Mouse (Mus musculus) liver, postnatal 0 days (tissue): Measurements from ENCODE around the gene Dctd.

ENCODE experiments used
- CTCF ChIP-seq: sonication (generic); IDR thresholded peaks from 2 replicates; pipeline ENCODE4 v1.5.1; 2016; ENCODE audit warnings: antibody characterized with exemption, low read depth
- EP300 ChIP-seq: IDR thresholded peaks from 2 replicates; pipeline ENCODE4 v1.6.1; 2016; ENCODE audit warnings: antibody characterized with exemption, low read depth, mild to moderate bottlenecking

GRCm38 (mm10) chr8:48095378-48095777 lies 3.5 kb upstream of the Dctd start:
- TF ChIP-seq CTCF (no peak), EP300 (no peak)
